Mouse (Mus musculus) midbrain, embryonic 12.5 days (tissue): Measurements from ENCODE around the gene Rmnd1. TPM values are rescaled to one million over a fixed set of nuclear protein-coding genes. Genes with fewer than 3 reads are reported as not detected.
A peak's percentile ranks its signal among the peaks of the same experiment; 100 is the strongest.

Source experiments
- ATAC-seq: fragments of 200-750 bp; cut with Nextera tagmentation; 2 replicates; pipeline ENCODE4 v1.8.0; 2017; ENCODE audit warnings: low read depth, moderate TSS enrichment, moderate library complexity; ENCODE audit not compliant: low FRiP score
- H3K27ac ChIP-seq: fragments of 300-500 bp; sonication (generic); replicated peaks from 2 replicates; pipeline ENCODE4 v1.5.1; 2016; ENCODE audit warnings: mild to moderate bottlenecking
- H3K27me3 ChIP-seq: fragments of 300-500 bp; sonication (generic); 2 replicates; pipeline ENCODE4 v1.6.1; 2016; ENCODE audit warnings: mild to moderate bottlenecking
- H3K36me3 ChIP-seq: fragments of 300-500 bp; sonication (generic); 2 replicates; pipeline ENCODE4 v1.6.1; 2016
- H3K4me1 ChIP-seq: fragments of 300-500 bp; sonication (generic); 2 replicates; pipeline ENCODE4 v1.6.1; 2016
- H3K4me2 ChIP-seq: fragments of 300-500 bp; sonication (generic); replicated peaks from 2 replicates; pipeline ENCODE4 v1.6.1; 2016; ENCODE audit warnings: mild to moderate bottlenecking, moderate library complexity
- H3K4me3 ChIP-seq: fragments of 300-500 bp; sonication (generic); 2 replicates; pipeline ENCODE4 v1.5.1; 2016; ENCODE audit warnings: mild to moderate bottlenecking
- H3K9ac ChIP-seq: fragments of 300-500 bp; sonication (generic); replicated peaks from 2 replicates; pipeline ENCODE4 v1.6.1; 2016; ENCODE audit warnings: mild to moderate bottlenecking, moderate library complexity
- H3K9me3 ChIP-seq: fragments of 300-500 bp; sonication (generic); 2 replicates; pipeline ENCODE4 v1.6.1; 2016; ENCODE audit warnings: mild to moderate bottlenecking
- WGBS: fragments of 180-500 bp; shearing (Covaris S2); methylation state at CpG from one replicate; pipeline ENCODE4 v1.1.7; 2016; 5-methylcytosine and 5-hydroxymethylcytosine counted together
- polyA plus RNA-seq: library from polyadenylated mRNA; unstranded; fragments of >200 nt; fragmentation: Nextera tagmentation; extraction: Ambion mirVana; gene quantifications from 2 replicates; pipeline ENCODE4 v1.2.1, GENCODE M21; 2016

Gene Rmnd1
- polyA plus RNA-seq, 1 experiment from 2014 or later = 49.0 TPM

DNA sequence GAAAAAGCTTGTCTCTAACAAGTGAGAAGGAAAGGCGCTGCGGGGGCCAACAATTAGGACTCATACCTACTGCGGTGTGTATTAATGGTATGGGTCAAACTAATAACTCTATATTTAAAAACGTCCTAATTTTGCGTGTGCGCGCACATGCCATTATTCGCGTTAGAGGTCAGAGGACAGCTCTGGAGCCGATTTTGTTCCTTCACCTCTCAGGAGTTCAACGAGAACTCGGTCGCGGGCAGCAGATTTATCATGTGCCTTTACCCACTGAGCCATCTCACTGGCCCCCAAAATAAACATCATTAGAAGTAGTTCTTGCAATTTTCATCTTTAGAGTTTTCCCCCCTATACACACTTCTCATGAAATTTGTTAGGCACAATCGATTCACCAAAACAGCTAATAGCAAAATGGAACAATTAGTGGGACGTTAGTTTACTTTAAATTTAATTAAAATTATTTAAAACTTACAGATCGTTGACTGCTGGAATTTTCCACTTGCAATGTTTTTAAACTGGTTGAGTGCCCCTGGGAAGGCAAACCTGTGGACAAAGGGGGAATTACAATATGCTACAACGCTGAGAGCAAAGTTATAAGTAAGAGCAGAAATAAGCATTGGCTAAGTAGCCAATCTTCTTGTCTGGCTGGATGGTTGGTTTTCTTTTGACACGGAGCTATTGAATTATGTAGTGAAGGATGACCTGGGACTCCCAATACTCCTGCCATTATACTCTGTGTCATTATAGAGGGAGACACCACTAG is 988 bp upstream of the Rmnd1 start:
- Histone ChIP-seq H3K4me2 (peak overlapping the region; percentile 61), H3K27me3 (no peaks in the 10 kb centered on the region), H3K27ac (peak overlapping the region; percentile 81), H3K9ac (peak overlapping the region; percentile 64), H3K9me3 (no peaks in the 10 kb centered on the region), H3K4me1 (peaks cover 17% of the 10 kb centered on the region), H3K36me3 (peaks cover 19% of the 10 kb centered on the region), H3K4me3 (peak overlapping the region; percentile 68)
- peak; percentile 0; the same call in 1 of the 2 replicates for ATAC-seq
- WGBS = 11% methylated on average over 19 of the region's 19 CpGs

DNA sequence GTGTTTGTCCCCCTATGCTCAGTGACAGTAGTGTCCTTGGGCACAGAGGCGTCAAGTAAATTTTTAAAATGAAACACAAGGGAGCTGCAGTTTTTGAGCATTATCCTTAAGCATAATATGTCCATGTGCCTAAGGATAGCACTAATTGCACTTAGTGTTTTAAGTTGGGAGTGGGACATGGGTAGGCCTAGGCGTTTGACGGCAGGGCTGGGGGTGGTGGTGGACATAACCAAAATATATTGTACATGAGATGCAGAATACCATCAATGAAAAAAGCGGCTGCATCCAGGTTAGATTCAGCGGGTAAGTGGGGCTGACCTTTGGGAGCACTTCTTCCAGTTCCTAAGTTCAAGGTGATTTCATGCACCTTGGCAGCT is 454 bp downstream of the Rmnd1 start:
- Histone ChIP-seq H3K36me3 (peaks cover 13% of the 10 kb centered on the region), H3K27ac (0 out of 2 replicates have a peak overlapping the region, but pooled peaks have one; percentile 40), H3K27me3 (no peaks in the 10 kb centered on the region), H3K9me3 (no peaks in the 10 kb centered on the region), H3K4me3 (peak overlapping the region; percentile 68), H3K4me2 (peak overlapping the region; percentile 72), H3K4me1 (peaks cover 17% of the 10 kb centered on the region), H3K9ac (peak overlapping the region; percentile 75)
- WGBS = 13% methylated on average over 5 of the region's 5 CpGs
- ATAC-seq = peak; percentile 35; the same call in 1 of the 2 replicates

DNA sequence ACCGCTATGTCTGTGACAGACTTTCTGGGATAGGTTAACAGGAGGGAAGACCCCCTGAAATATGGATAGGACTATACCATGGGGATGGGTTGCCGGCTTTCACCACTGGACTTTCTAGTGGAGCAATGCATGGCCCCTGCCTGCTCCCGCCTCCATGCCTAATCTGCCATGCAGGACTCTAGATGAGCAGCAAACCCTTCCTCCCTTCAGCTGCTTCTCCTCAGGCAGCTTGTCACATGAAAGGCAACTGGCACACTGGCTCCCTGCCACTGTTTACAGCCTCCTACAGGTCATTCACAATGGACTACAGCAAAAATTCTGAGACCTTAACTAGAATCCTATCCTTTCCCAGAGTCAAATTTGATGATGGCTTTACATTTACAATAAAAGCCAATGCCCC is 1.4 kb downstream of the Rmnd1 start:
- WGBS = 77% methylated on average over 3 of the region's 3 CpGs
- peak overlapping the region; percentile 75; the same call in 1 of the 2 replicates for H3K9ac ChIP-seq
- no peak overlapping the region for H3K27ac ChIP-seq
- ATAC-seq = no peak
- H3K4me3 ChIP-seq = peak overlapping the region; percentile 68; the same call in 1 of the 2 replicates
- no peaks in the 10 kb centered on the region for H3K27me3 ChIP-seq
- peaks cover 17% of the 10 kb centered on the region for H3K4me1 ChIP-seq
- peaks cover 18% of the 10 kb centered on the region for H3K36me3 ChIP-seq
- H3K9me3 ChIP-seq = no peaks in the 10 kb centered on the region
- peak overlapping the region; percentile 72; the same call in 1 of the 2 replicates for H3K4me2 ChIP-seq

DNA sequence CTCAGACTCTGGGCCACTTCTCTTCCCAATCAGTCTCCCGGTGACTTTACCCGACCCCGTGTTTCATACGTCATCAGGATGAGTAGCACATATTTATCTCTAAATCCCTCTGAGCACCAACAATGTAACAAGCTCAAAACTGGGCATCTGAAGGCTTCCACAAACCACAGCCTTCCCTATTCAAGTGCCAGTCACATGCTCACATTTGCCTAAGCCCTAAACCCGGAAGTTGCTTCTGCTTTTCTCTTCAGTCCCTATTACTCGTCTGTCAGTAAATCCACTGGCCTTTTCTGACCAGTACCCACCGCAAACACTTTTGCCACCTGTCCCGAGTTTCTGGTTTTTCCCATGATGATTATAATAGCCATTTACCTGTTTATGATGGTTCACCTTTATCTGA is 1.8 kb downstream of the Rmnd1 start:
- WGBS = 84% methylated on average over 8 of the region's 8 CpGs
- Histone ChIP-seq H3K4me1 (peaks cover 17% of the 10 kb centered on the region), H3K27ac (no peak overlapping the region), H3K9me3 (no peaks in the 10 kb centered on the region), H3K9ac (no peak overlapping the region), H3K4me2 (no peak overlapping the region), H3K27me3 (no peaks in the 10 kb centered on the region), H3K36me3 (peaks cover 20% of the 10 kb centered on the region), H3K4me3 (no peak overlapping the region)
- no peak for ATAC-seq

DNA sequence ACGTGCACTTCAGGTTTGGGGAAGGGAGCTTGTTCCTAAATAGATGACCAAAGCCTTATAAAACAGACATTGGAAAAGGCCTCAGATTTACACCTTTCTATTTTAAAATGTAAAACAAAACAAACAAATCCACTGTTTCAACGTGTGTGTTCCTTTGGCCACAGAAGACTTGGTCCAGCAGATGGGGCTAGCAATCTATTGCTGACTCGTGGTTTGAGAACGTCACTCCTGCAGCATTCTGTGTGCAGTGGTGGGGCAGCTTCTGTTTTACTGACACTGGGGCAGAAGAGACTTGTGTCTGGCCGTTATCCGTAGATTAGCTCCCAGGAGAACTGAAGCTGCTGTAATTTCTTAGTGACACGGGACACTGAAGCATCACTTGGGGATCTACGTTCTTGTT is 6.9 kb downstream of the Rmnd1 start:
- H3K4me3 ChIP-seq = no peak overlapping the region

DNA sequence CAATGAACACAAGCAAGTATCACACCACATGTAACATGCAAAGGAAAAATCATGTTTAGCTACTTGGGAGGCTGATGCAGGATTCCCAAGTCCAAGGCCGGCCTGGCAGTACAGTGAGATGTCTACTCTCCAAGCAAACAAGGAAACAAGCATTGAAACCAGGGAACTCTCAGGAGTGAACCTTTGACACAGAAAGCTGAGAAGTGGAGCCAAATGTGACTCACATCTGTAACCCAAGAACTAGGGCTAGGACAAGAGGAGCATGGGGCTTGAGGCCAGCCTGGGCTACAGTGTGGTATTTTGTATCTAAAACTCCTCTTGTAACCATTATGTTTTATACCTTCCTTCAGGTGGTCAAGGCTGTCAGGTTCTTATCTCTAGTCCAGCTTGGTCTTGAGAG is 25.0 kb downstream of the Rmnd1 start:
- Histone ChIP-seq H3K4me2 (no peak overlapping the region), H3K4me3 (no peak overlapping the region), H3K9ac (no peak overlapping the region), H3K27ac (no peak overlapping the region), H3K9me3 (no peaks in the 10 kb centered on the region), H3K36me3 (peaks cover 50% of the 10 kb centered on the region), H3K4me1 (no peaks in the 10 kb centered on the region), H3K27me3 (no peaks in the 10 kb centered on the region)
- no peak for ATAC-seq
- WGBS = 91% methylated on average over 1 of the region's 1 CpGs

More for the DNA sequence above, 6.9 kb downstream of the Rmnd1 start:
- no peak for ATAC-seq
- 80% methylated on average over 8 of the region's 8 CpGs for WGBS
- H3K4me2 ChIP-seq = no peak overlapping the region
- no peak overlapping the region for H3K27ac ChIP-seq
- no peaks in the 10 kb centered on the region for H3K4me1 ChIP-seq
- H3K9ac ChIP-seq = no peak overlapping the region
- H3K36me3 ChIP-seq = peaks cover 57% of the 10 kb centered on the region
- no peaks in the 10 kb centered on the region for H3K27me3 ChIP-seq
- no peaks in the 10 kb centered on the region for H3K9me3 ChIP-seq

DNA sequence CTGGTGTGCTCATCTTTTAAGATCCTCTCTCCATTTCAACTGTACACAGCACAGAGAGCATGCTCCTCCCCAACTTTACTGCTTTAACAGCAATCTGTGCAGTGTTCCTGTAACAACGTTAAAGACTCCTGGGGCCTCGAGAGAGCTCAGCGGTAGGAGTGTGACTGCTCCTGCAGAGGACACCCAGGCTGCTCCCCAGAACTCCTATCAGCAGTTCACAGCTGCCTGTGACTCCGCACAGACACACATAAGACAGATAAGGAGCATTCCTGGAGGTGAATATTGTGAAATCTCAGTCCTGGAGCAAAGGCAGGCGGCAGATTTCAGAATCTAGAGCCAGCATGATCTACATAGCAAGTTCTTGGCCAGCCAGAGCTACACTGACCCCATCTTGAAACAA is 26.7 kb downstream of the Rmnd1 start:
- H3K9ac ChIP-seq = no peak overlapping the region
- H3K27ac ChIP-seq = no peak overlapping the region
- H3K27me3 ChIP-seq = no peaks in the 10 kb centered on the region
- no peak for ATAC-seq
- H3K4me2 ChIP-seq = no peak overlapping the region
- no peaks in the 10 kb centered on the region for H3K9me3 ChIP-seq
- no peaks in the 10 kb centered on the region for H3K4me1 ChIP-seq
- 93% methylated on average over 5 of the region's 5 CpGs for WGBS
- H3K4me3 ChIP-seq = no peak overlapping the region
- peaks cover 46% of the 10 kb centered on the region for H3K36me3 ChIP-seq

DNA sequence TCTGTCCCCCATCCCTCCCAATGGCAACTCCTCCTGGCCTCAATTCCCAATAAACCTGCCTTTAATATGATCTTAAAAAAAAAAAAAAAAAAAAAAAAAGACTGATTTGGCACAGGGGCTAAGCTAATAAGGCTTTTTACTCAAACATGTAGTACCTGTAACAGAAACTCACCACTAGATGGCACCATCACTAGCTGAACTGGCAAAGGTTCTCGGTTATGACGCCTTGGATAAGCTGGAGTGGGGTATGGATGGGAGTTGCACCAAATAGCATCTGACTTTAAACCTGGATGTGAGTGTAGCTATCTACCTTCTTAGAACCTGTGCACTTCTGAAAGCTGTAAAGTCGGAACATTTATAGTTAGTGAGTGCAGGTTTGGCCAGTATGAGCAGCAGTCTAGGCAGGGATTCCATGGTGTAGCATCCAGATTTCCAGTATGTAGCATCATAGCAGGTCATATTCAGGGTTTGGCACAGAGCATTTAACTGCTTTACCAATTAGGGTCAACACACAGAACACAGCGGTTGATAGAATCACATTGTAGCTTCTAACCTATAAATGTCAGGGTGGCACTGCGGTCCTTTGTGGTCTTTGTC is 27.2 kb downstream of the Rmnd1 start:
- Histone ChIP-seq H3K4me1 (no peaks in the 10 kb centered on the region), H3K4me2 (no peak overlapping the region), H3K36me3 (peaks cover 40% of the 10 kb centered on the region), H3K27ac (no peak overlapping the region), H3K9me3 (no peaks in the 10 kb centered on the region), H3K27me3 (no peaks in the 10 kb centered on the region), H3K4me3 (no peak overlapping the region), H3K9ac (no peak overlapping the region)
- ATAC-seq = peak; percentile 58
- WGBS = 65% methylated on average over 5 of the region's 5 CpGs

DNA sequence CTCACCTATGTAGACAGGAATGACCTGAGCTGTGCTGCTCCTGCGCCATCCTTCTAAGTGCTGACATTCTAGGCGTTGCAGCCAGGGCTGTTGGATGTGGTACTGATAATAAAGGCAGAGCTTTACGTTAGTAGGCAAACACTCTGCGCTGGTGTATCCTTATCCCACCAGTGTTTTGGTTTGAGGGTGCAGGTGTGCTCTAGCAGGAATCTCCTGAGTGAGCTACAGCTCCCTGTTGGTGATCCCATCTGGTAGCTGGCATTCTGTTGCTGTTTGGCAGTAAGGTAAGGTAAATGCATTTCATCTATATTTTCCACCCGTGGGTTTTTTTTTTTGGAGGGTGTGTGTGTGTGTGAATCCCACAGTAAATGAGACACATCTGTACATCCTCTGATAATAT is 34.1 kb downstream of the Rmnd1 start:
- Histone ChIP-seq H3K36me3 (peaks cover 22% of the 10 kb centered on the region), H3K4me3 (no peak overlapping the region), H3K9ac (no peak overlapping the region), H3K4me2 (no peak overlapping the region), H3K27ac (no peak overlapping the region), H3K9me3 (no peaks in the 10 kb centered on the region), H3K4me1 (no peaks in the 10 kb centered on the region), H3K27me3 (no peaks in the 10 kb centered on the region)
- ATAC-seq = no peak
- 92% methylated on average over 5 of the region's 5 CpGs for WGBS

DNA sequence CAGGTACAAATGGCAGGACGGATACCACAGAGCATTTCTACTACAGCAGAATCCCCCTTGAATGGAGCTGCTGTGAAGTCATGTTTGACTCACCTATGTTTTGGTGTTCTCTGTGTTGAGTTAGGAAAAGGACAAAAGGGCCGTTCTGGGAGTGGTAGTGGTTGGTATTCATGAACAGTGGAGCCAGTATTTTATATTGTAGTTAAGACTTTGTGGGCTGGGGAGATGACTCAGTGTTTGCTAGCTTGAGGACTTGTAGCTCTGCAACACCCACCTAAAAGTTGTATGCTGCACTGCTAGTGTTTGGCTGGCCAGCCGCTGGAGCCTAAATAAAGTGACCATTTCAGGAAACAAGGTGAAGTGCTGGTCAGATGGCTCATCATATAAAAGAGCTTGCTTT is 36.9 kb downstream of the Rmnd1 start:
- WGBS = 90% methylated on average over 3 of the region's 3 CpGs

DNA sequence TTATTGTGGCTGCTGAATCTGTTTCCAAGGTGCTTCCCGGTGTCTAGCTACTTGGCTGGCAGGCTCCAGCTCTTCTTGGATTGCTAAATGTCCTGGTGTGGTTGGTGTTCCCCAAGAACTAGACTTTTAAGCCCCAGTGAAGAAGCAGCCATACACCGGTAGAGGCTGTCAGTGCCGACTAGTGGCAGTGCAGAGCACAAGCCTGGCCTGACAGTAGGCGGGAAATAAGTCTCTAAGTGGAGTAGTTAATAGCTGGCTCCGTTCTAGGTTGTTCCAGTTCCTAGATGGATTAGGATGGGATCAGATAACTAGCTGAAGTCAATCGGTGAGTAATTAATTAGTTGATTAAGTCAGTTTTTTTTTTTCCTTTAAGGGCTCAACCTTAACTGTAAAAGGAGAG is 40.3 kb downstream of the Rmnd1 start:
- Histone ChIP-seq H3K4me2 (no peak overlapping the region; the same call in 1 of the 2 replicates), H3K4me1 (peaks cover 32% of the 10 kb centered on the region), H3K27me3 (no peaks in the 10 kb centered on the region), H3K27ac (no peak overlapping the region), H3K4me3 (no peak overlapping the region), H3K9ac (no peak overlapping the region), H3K9me3 (no peaks in the 10 kb centered on the region), H3K36me3 (peaks cover 13% of the 10 kb centered on the region)
- WGBS = 72% methylated on average over 6 of the region's 6 CpGs
- no peak for ATAC-seq

More for the DNA sequence above, 36.9 kb downstream of the Rmnd1 start:
- no peaks in the 10 kb centered on the region for H3K9me3 ChIP-seq
- H3K27ac ChIP-seq = no peak overlapping the region
- H3K4me2 ChIP-seq = no peak overlapping the region
- H3K36me3 ChIP-seq = peaks cover 13% of the 10 kb centered on the region
- ATAC-seq = no peak
- H3K4me3 ChIP-seq = no peak overlapping the region
- H3K9ac ChIP-seq = no peak overlapping the region
- H3K27me3 ChIP-seq = no peaks in the 10 kb centered on the region
- H3K4me1 ChIP-seq = peaks cover 13% of the 10 kb centered on the region

DNA sequence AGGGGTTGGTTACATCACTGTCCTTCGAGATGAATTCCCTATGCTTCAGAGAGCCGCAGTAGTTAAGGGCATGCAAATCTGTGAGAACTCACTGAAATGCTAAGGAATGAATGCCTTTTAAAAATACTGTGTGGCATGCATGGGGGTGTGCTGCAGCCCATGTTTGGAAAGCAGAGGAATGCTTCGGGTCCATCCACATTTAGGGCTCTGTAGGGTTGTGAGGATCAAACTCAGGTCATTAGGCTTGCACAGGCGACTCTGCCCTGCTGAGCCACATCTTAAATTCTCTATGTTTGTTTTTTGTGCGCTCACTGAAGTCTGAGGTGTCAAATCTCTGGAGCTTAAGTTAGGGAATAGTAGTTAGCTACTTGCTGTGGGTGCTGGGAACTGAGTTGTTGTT is 41.1 kb downstream of the Rmnd1 start:
- Histone ChIP-seq H3K27me3 (no peaks in the 10 kb centered on the region), H3K9ac (no peak overlapping the region), H3K4me1 (peaks cover 32% of the 10 kb centered on the region), H3K27ac (no peak overlapping the region), H3K4me2 (no peak overlapping the region), H3K9me3 (no peaks in the 10 kb centered on the region), H3K4me3 (no peak overlapping the region), H3K36me3 (peaks cover 13% of the 10 kb centered on the region)
- 75% methylated on average over 5 of the region's 5 CpGs for WGBS
- no peak for ATAC-seq
